Mouse (Mus musculus) hindbrain, embryonic 14.5 days (tissue): ENCODE data around the gene Ccdc47. TPM values are rescaled to one million over a fixed set of nuclear protein-coding genes. Genes with fewer than 3 reads are reported as not detected.
A peak's percentile ranks its signal among the peaks of the same experiment; 100 is the strongest.

ENCODE experiments used
- ATAC-seq: fragments of 200-750 bp; cut with Nextera tagmentation; 2 replicates; pipeline ENCODE4 v1.8.0; 2017; ENCODE audit warnings: moderate number of reproducible peaks, mild to moderate bottlenecking, moderate TSS enrichment, moderate library complexity; ENCODE audit not compliant: low FRiP score
- DNase-seq: peaks from one replicate; pipeline ENCODE4 v3.0.0-alpha.2; 2015; ENCODE audit warnings: low spot score
- H3K27ac ChIP-seq: fragments of 300-500 bp; sonication (generic); 2 replicates; pipeline ENCODE4 v1.5.1; 2014; ENCODE audit warnings: mild to moderate bottlenecking, moderate library complexity
- H3K27me3 ChIP-seq: fragments of 300-500 bp; sonication (generic); 2 replicates; pipeline ENCODE4 v1.6.1; 2014; ENCODE audit warnings: mild to moderate bottlenecking, low read length, mixed read lengths; ENCODE audit not compliant: control insufficient read depth, insufficient read depth
- H3K36me3 ChIP-seq: fragments of 300-500 bp; sonication (generic); replicated peaks from 2 replicates; pipeline ENCODE4 v1.6.1; 2014; ENCODE audit not compliant: control insufficient read depth, insufficient read depth
- H3K4me1 ChIP-seq: fragments of 300-500 bp; sonication (generic); replicated peaks from 2 replicates; pipeline ENCODE4 v1.6.1; 2014; ENCODE audit warnings: antibody characterized with exemption, low read length, mixed read lengths; ENCODE audit not compliant: control insufficient read depth, insufficient read depth
- H3K4me2 ChIP-seq: fragments of 300-500 bp; sonication (generic); replicated peaks from 2 replicates; pipeline ENCODE4 v1.6.1; 2014; ENCODE audit warnings: mild to moderate bottlenecking, moderate library complexity
- H3K4me3 ChIP-seq: fragments of 300-500 bp; sonication (generic); replicated peaks from 2 replicates; pipeline ENCODE4 v1.5.1; 2014; ENCODE audit warnings: mild to moderate bottlenecking, low read length
- H3K9ac ChIP-seq: fragments of 300-500 bp; sonication (generic); 2 replicates; pipeline ENCODE4 v1.6.1; 2014
- H3K9me3 ChIP-seq: fragments of 300-500 bp; sonication (generic); 2 replicates; pipeline ENCODE4 v1.6.1; 2016; ENCODE audit warnings: low read length; ENCODE audit not compliant: control insufficient read depth
- WGBS: fragments of 180-500 bp; shearing (Covaris S2); extraction: QIAGEN DNeasy Blood & Tissue Kit; methylation state at CpG from one replicate; pipeline ENCODE4 v1.1.7; 2014; 5-methylcytosine and 5-hydroxymethylcytosine counted together
- polyA plus RNA-seq: library from polyadenylated mRNA; unstranded; fragments of >200 nt; fragmentation: Nextera tagmentation; extraction: Ambion mirVana; gene quantifications from 2 replicates; pipeline ENCODE4 v1.2.1, GENCODE M21; 2014

Gene Ccdc47
- polyA plus RNA-seq, 1 experiment from 2014 or later, result 76.6 TPM

DNA sequence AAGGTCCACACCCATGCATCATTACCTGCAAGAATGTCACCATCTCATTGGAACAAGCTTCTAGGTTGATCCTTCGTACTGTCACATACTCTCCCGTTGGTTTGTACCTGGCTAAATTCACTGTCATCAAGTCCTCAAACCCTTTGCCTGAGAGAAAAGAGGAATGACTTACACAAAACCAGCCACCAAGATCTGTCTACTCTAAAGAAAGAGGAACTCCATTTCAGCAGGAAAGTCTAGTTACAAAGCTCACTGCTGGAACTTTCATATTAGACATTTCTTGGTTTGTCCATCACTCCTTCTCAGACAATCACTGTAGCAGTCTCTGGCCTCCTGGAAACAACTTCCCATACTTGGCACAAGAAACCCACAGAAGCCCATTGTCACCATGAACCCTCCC lies 42.9 kb downstream of the Ccdc47 start:
- Histone ChIP-seq H3K27me3 (no peaks in the 10 kb centered on the region), H3K4me2 (no peak overlapping the region), H3K36me3 (peaks cover 30% of the 10 kb centered on the region), H3K4me3 (no peak overlapping the region), H3K27ac (no peak overlapping the region), H3K4me1 (no peaks in the 10 kb centered on the region), H3K9me3 (no peaks in the 10 kb centered on the region), H3K9ac (no peak overlapping the region)
- ATAC-seq (no peak), DNase-seq (no peak)
- WGBS, result 98% methylated on average over 2 of the region's 2 CpGs

DNA sequence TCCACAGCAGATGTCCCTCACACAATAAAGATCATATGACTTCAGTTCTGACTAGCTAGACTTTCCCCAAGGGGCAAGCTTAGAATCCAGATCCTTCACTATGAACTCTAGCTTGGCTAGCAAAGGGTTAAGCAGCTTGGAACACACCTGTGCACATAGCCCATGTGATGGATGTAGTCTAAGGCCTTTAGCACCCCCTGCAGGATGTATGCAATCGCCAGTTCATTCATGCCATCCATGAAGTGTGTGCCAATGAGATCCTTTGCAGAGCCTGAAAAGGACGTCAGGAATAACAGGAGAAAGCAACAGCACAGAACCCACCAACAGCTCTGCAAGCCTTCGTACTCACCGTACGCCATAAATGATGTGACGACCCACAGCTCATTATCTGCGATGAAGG lies 45.3 kb downstream of the Ccdc47 start:
- no peaks in the 10 kb centered on the region for H3K27me3 ChIP-seq
- no peak overlapping the region for H3K4me2 ChIP-seq
- peaks cover 54% of the 10 kb centered on the region for H3K36me3 ChIP-seq
- no peak overlapping the region for H3K9ac ChIP-seq
- DNase-seq (no peak), ATAC-seq (no peak)
- no peak overlapping the region for H3K4me3 ChIP-seq
- no peak overlapping the region for H3K27ac ChIP-seq
- H3K4me1 ChIP-seq, result no peaks in the 10 kb centered on the region
- WGBS, result 78% methylated on average over 7 of the region's 7 CpGs
- no peaks in the 10 kb centered on the region for H3K9me3 ChIP-seq

DNA sequence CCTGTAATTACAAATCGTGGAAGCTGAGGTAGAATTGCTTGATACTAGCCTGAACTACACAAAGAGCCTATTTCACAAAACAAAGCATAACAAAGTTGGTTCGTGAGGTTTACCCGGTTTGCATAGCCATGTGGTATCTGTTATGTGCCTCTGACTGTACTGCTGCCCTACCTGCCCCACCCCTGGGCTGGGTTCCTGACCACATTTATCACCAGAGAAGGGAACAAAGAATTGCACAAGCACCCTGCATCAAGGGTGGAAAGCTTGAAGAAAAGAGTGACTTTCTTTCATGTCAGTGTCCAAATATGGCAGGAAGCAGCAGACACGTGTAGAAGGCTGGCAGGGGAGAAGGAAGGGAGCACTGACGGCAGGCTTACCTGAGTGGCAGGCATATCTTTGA lies 48.7 kb downstream of the Ccdc47 start:
- Histone ChIP-seq H3K36me3 (peaks cover 72% of the 10 kb centered on the region), H3K27me3 (no peaks in the 10 kb centered on the region), H3K4me3 (no peak overlapping the region), H3K4me1 (no peaks in the 10 kb centered on the region), H3K27ac (no peak overlapping the region), H3K4me2 (no peak overlapping the region), H3K9ac (no peak overlapping the region), H3K9me3 (no peaks in the 10 kb centered on the region)
- no peak for DNase-seq
- no peak for ATAC-seq
- 86% methylated on average over 5 of the region's 5 CpGs for WGBS

DNA sequence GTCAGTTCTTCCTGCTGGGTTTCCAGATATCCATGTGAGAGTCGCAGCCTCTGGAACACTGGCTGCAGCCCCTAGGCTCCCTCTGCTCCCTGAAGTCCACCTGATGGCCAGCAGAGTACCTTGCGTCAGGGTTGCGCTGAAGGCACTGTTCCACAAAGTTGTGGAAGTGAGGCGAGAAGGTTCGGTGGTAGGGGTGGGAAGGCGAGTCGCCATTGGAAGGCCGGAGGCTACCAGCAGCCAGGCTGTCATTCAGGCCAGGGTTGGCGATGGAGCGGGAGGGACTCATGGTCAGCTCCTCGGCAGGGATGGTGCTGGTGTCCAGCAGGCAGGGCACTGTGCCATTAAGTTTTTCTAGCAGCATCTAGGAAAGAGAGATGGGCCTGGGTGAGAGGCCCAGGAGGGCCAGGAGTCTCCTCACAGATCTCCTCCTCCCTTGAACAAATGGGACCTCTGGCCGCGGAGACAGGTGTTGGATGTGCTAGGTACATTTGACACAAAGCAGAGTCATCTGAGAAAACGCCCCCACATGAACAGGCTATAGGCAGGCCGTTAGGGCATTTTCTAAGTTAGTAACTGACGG lies 51.5 kb downstream of the Ccdc47 start:
- Histone ChIP-seq H3K36me3 (peaks cover 62% of the 10 kb centered on the region), H3K9ac (no peak overlapping the region), H3K4me1 (peaks cover 11% of the 10 kb centered on the region), H3K4me2 (no peak overlapping the region), H3K27ac (no peak overlapping the region), H3K27me3 (no peaks in the 10 kb centered on the region), H3K9me3 (no peaks in the 10 kb centered on the region), H3K4me3 (no peak overlapping the region)
- whole genome bisulfite sequencing, result 94% methylated on average over 16 of the region's 16 CpGs
- ATAC-seq (no peak), DNase-seq (no peak)

DNA sequence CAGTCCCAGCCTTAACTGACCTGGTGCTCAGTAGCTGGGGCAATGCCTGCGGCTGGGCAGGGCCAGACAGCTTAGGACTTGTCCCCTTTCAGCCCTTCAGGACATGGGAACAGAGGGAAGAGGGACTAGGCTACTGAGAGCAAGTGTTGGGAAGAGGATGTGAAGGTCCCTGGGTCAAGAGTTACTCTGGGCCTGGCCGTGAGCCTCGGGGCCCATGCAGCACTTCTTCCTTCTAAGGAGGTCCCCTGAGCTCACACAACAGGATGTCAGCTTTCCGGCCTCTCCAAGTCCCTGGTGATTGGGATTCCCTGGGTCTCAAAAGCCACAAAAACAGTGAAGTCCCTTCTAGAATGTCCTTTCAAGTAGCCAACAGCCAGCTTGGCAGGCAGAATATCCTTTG lies 52.6 kb downstream of the Ccdc47 start:
- no peaks in the 10 kb centered on the region for H3K9me3 ChIP-seq
- no peak overlapping the region for H3K4me2 ChIP-seq
- H3K27ac ChIP-seq, result no peak overlapping the region
- H3K36me3 ChIP-seq, result peaks cover 52% of the 10 kb centered on the region
- no peaks in the 10 kb centered on the region for H3K27me3 ChIP-seq
- 82% methylated on average over 4 of the region's 4 CpGs for WGBS
- DNase-seq, result no peak
- H3K9ac ChIP-seq, result no peak overlapping the region
- H3K4me3 ChIP-seq, result no peak overlapping the region
- ATAC-seq, result no peak
- H3K4me1 ChIP-seq, result peaks cover 21% of the 10 kb centered on the region

DNA sequence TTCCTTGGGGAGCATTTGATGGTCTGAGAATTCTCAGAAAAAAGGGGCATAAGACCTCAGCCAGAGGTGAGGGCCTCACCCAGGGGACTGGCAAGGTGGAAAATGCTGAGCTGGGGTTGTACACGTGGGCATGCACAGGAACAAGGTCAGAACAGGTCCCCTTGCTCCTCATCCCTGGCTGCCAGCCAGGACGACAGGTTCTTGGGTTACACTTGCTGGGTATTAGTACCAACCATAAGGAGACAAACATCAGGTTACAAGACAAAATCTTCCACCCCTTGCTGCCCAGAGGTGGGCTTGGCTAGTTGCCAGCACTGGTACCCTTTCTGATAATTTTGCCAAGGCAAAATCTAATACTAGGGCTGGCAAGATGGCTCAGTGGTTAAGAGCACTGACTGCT lies 53.9 kb downstream of the Ccdc47 start:
- DNase-seq (no peak), ATAC-seq (no peak)
- no peak overlapping the region for H3K4me3 ChIP-seq
- H3K9me3 ChIP-seq, result no peaks in the 10 kb centered on the region
- H3K9ac ChIP-seq, result no peak overlapping the region
- peaks cover 27% of the 10 kb centered on the region for H3K4me1 ChIP-seq
- peaks cover 52% of the 10 kb centered on the region for H3K36me3 ChIP-seq
- no peak overlapping the region for H3K4me2 ChIP-seq
- no peaks in the 10 kb centered on the region for H3K27me3 ChIP-seq
- 88% methylated on average over 2 of the region's 2 CpGs for WGBS
- H3K27ac ChIP-seq, result 0 out of 2 replicates have a peak overlapping the region, but pooled peaks have one; percentile 96

DNA sequence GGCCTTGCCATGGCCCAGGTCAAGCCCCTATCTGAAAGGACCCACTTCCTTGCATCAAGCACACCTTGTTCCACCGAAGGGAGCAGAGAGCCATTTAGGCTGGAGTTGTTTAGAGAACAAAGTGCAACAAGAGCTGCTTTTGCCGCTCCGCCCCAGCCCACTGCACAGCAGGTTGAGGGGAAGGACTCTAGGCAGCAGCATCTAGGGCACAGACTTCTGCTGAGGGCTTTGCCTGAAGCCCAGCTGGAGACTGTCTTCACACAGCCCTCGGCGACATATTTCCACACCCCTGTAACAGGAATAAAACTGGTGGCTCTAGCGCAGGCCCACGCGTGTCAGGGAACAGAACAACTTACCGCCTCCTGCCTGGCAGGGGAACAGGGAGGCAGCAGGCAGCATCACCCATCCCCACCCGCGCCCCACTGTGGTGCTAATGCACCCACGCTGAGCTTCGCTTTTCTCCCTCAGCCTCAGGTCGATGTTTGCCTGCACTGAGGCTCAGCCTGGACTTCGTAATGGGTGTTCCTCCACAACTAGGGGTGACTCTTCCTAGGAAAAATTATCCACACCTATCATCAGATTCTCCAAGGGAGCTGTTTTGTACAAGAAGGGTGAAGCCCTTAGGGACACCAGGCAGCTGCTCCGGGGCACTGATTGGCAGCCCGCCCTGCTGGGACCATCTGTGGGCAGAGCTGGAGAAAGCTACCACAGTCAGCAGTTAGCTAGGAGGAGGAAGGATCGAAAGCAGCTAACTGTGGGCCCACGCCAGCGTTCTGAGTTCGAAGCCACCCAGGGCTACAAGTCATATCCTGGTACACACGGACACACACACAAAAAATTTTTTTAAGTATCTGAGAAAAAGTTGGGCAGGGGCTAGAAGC lies 55.1 kb downstream of the Ccdc47 start, which contains the start of the genes Gm10840 and Limd2:
Gene Gm10840, plus strand, starts transcription at position 10 of the 881 bp plus-strand sequence.
Gene Limd2, minus strand, starts transcription at position 20 of the 881 bp plus-strand sequence.
- H3K9ac ChIP-seq, result peak within 1 kb of the TSS; percentile 93
- H3K4me2 ChIP-seq, result peak within 1 kb of the TSS; percentile 96
- peaks cover 52% of the 10 kb centered on the region for H3K36me3 ChIP-seq
- peak within 1 kb of the TSS; percentile 96 for H3K27ac ChIP-seq
- H3K4me1 ChIP-seq, result peaks cover 27% of the 10 kb centered on the region
- H3K4me3 ChIP-seq, result peak within 1 kb of the TSS; percentile 79
- DNase-seq (peak; percentile 57), ATAC-seq (peak; percentile 4; the same call in 1 of the 2 replicates)
- H3K9me3 ChIP-seq, result no peaks in the 10 kb centered on the region
- WGBS, result 23% methylated on average over 22 of the region's 22 CpGs
- no peaks in the 10 kb centered on the region for H3K27me3 ChIP-seq

DNA sequence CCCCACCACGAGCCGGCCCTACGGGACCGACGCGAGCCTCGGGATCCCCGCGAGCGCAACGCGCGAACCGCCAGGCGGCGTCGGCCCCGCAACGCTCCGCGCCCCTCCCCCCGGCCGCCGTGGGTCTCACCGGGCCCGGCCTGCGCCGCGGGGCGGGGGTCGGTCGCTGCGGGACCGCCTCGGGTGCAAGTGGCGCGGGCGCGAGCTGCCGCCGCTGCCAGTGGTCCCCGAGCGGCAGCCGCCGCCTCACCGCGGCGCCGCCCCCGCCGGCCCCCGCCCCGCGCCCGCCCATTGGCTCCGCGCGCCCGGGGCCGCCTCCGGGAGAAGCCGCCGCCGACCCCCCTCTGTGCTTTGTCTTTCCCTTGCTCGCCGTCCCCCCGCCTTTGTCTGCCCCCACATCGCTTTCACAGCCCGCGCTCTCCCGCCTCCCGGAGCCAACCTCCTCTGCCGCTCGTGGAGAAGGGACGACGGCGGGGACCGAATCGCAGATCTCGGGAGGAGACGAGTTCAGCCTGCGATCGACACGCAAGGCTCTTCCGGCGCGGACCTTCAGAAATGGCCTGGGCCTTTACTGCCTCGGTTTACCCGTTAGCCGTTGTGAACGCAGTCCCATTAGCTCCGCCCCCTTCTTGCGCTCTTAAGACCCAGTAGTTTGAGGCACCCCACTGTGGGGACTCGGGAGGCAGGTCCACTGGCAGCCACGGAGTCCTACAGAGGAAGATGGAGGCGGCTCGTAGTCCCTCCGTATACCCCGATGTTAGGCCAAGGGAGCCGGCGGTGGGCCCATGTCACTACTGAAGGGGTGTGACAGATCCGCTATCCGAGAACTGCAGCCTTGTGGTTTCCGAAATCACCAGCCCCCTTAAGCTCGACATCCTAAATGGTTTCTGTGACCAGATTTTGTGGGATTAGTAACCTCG lies 56.0 kb downstream of the Ccdc47 start:
- peak overlapping the region; percentile 96 for H3K27ac ChIP-seq
- no peaks in the 10 kb centered on the region for H3K27me3 ChIP-seq
- H3K36me3 ChIP-seq, result peaks cover 51% of the 10 kb centered on the region
- peak overlapping the region; percentile 96 for H3K4me2 ChIP-seq
- H3K4me3 ChIP-seq, result peak overlapping the region; percentile 79
- WGBS, result under 1% methylated on average over 97 of the region's 106 CpGs
- H3K4me1 ChIP-seq, result peaks cover 27% of the 10 kb centered on the region
- H3K9me3 ChIP-seq, result no peaks in the 10 kb centered on the region
- peak; percentile 76 for ATAC-seq
- H3K9ac ChIP-seq, result peak overlapping the region; percentile 93
- peak; percentile 74 for DNase-seq
